Mouse (Mus musculus) testis, postnatal 10 days (tissue): ENCODE results near the gene Aplnr.

Experiments
- DNase-seq: peaks from one replicate; pipeline ENCODE4 v3.0.0; 2021; ENCODE audit warnings: low spot score

The Aplnr gene

GRCm38 (mm10) chr2:85136089-85136488, at the start of gene Aplnr:
Aplnr (plus strand) TSS chr2:85136225.
- no peak for DNase-seq

- DNase-seq = peak; percentile 65
Measured at GRCm38 (mm10) chr2:85088716-85089646, 47.0 kb upstream of the Aplnr start.

GRCm38 (mm10) chr2:85091325-85091724, 44.7 kb upstream of the Aplnr start:
- no peak for DNase-seq

GRCm38 (mm10) chr2:85093376-85093775, 42.6 kb upstream of the Aplnr start:
- DNase-seq = peak; percentile 12

GRCm38 (mm10) chr2:85095906-85096305, 40.1 kb upstream of the Aplnr start:
- DNase-seq = peak; percentile 38

GRCm38 (mm10) chr2:85098014-85098413, 38.0 kb upstream of the Aplnr start:
- peak; percentile 23 for DNase-seq

GRCm38 (mm10) chr2:85098824-85099511, 37.1 kb upstream of the Aplnr start:
- DNase-seq = peak; percentile 76

- peak; percentile 32 for DNase-seq
Measured at GRCm38 (mm10) chr2:85103201-85103600, 32.8 kb upstream of the Aplnr start.

GRCm38 (mm10) chr2:85105426-85106013, 30.5 kb upstream of the Aplnr start:
- peak; percentile 33 for DNase-seq

- DNase-seq = peak; percentile 37
Measured at GRCm38 (mm10) chr2:85106068-85106790, 29.8 kb upstream of the Aplnr start.

GRCm38 (mm10) chr2:85106941-85107340, 29.1 kb upstream of the Aplnr start:
- DNase-seq = peak; percentile 22

- peak; percentile 31 for DNase-seq
Measured at GRCm38 (mm10) chr2:85110288-85110875, 25.6 kb upstream of the Aplnr start.

- no peak for DNase-seq
Measured at GRCm38 (mm10) chr2:85123187-85123868, 12.7 kb upstream of the Aplnr start.

- DNase-seq = peak; percentile 74
Measured at GRCm38 (mm10) chr2:85123869-85124535, 12.0 kb upstream of the Aplnr start.

- DNase-seq = no peak
Measured at GRCm38 (mm10) chr2:85129496-85129971, 6.5 kb upstream of the Aplnr start.

- DNase-seq = no peak
Measured at GRCm38 (mm10) chr2:85131226-85131625, 4.8 kb upstream of the Aplnr start.

GRCm38 (mm10) chr2:85131724-85132123, 4.3 kb upstream of the Aplnr start:
- no peak for DNase-seq

- DNase-seq = no peak
Measured at GRCm38 (mm10) chr2:85132204-85132603, 3.8 kb upstream of the Aplnr start.

- no peak for DNase-seq
Measured at GRCm38 (mm10) chr2:85135099-85135498, 926 bp upstream of the Aplnr start.

GRCm38 (mm10) chr2:85136831-85137520, 951 bp downstream of the Aplnr start:
- DNase-seq = no peak
